Mouse (Mus musculus) kidney, embryonic 16.5 days (tissue): ENCODE results near the gene Entpd8. TPM values are rescaled to one million over a fixed set of nuclear protein-coding genes. Genes with fewer than 3 reads are reported as not detected.

ENCODE experiments used
- ATAC-seq: fragments of 200-750 bp; cut with Nextera tagmentation; 2 replicates; pipeline ENCODE4 v1.8.0; 2017; ENCODE audit warnings: moderate TSS enrichment; ENCODE audit not compliant: low FRiP score, low TSS enrichment
- H3K27ac ChIP-seq: fragments of 300-500 bp; sonication (generic); 2 replicates; pipeline ENCODE4 v1.5.1; 2014; ENCODE audit warnings: low read length
- H3K27me3 ChIP-seq: fragments of 300-500 bp; sonication (generic); 2 replicates; pipeline ENCODE4 v1.6.1; 2014; ENCODE audit warnings: low read length, control low read depth, mixed read lengths; ENCODE audit not compliant: insufficient read depth
- H3K36me3 ChIP-seq: fragments of 300-500 bp; sonication (generic); 2 replicates; pipeline ENCODE4 v1.6.1; 2014; ENCODE audit warnings: low read length, control low read depth, mixed read lengths; ENCODE audit not compliant: insufficient read depth
- H3K4me1 ChIP-seq: fragments of 300-500 bp; sonication (generic); 2 replicates; pipeline ENCODE4 v1.6.1; 2014; ENCODE audit warnings: low read length, control low read depth, mixed read lengths; ENCODE audit not compliant: insufficient read depth
- H3K4me2 ChIP-seq: fragments of 300-500 bp; sonication (generic); replicated peaks from 2 replicates; pipeline ENCODE4 v1.6.1; 2014; ENCODE audit warnings: low read depth, low read length
- H3K4me3 ChIP-seq: fragments of 300-500 bp; sonication (generic); 2 replicates; pipeline ENCODE4 v1.5.1; 2014; ENCODE audit warnings: mild to moderate bottlenecking, low read length
- H3K9ac ChIP-seq: fragments of 300-500 bp; sonication (generic); replicated peaks from 2 replicates; pipeline ENCODE4 v1.6.1; 2014; ENCODE audit warnings: low read length
- H3K9me3 ChIP-seq: fragments of 300-500 bp; sonication (generic); 2 replicates; pipeline ENCODE4 v1.6.1; 2016; ENCODE audit warnings: low read length, control low read depth
- WGBS: fragments of 180-500 bp; shearing (Covaris S2); extraction: QIAGEN DNeasy Blood & Tissue Kit; methylation state at CpG from one replicate; pipeline ENCODE4 v1.1.7; 2014; 5-methylcytosine and 5-hydroxymethylcytosine counted together
- polyA plus RNA-seq: library from polyadenylated mRNA; unstranded; fragments of >200 nt; fragmentation: Nextera tagmentation; extraction: Ambion mirVana; gene quantifications from 2 replicates; pipeline ENCODE4 v1.2.1, GENCODE M21; 2015

Gene Entpd8
- polyA plus RNA-seq, 1 experiment from 2014 or later: 8.6 TPM

- no peak for ATAC-seq
- whole genome bisulfite sequencing: 100% methylated on average over 2 of the region's 2 CpGs
Observed at GRCm38 (mm10) chr2:25087842-25088241, 7.7 kb downstream of the Entpd8 start.

GRCm38 (mm10) chr2:25088636-25089035, 8.5 kb downstream of the Entpd8 start:
- Histone ChIP-seq H3K4me3 (no peak overlapping the region), H3K27ac (no peak overlapping the region), H3K27me3 (no peaks in the 10 kb centered on the region), H3K4me1 (no peaks in the 10 kb centered on the region), H3K9me3 (no peaks in the 10 kb centered on the region), H3K36me3 (no peaks in the 10 kb centered on the region), H3K4me2 (no peak overlapping the region), H3K9ac (no peak overlapping the region)
- 87% methylated on average over 3 of the region's 3 CpGs for WGBS
- no peak for ATAC-seq

More at GRCm38 (mm10) chr2:25087842-25088241, 7.7 kb downstream of the Entpd8 start:
- no peaks in the 10 kb centered on the region for H3K9me3 ChIP-seq
- H3K9ac ChIP-seq: no peak overlapping the region
- H3K4me3 ChIP-seq: no peak overlapping the region
- H3K27ac ChIP-seq: no peak overlapping the region
- no peak overlapping the region for H3K4me2 ChIP-seq
- no peaks in the 10 kb centered on the region for H3K36me3 ChIP-seq
- no peaks in the 10 kb centered on the region for H3K27me3 ChIP-seq
- H3K4me1 ChIP-seq: no peaks in the 10 kb centered on the region

GRCm38 (mm10) chr2:25094785-25095108, 14.6 kb downstream of the Entpd8 start:
- 36% methylated on average over 17 of the region's 17 CpGs for WGBS
- Histone ChIP-seq H3K4me3 (peak overlapping the region; percentile 16), H3K9me3 (no peaks in the 10 kb centered on the region), H3K4me2 (peak overlapping the region; percentile 40), H3K36me3 (no peaks in the 10 kb centered on the region), H3K27me3 (no peaks in the 10 kb centered on the region), H3K27ac (no peak overlapping the region), H3K4me1 (no peaks in the 10 kb centered on the region), H3K9ac (no peak overlapping the region)
- peak; percentile 39 for ATAC-seq

DNA sequence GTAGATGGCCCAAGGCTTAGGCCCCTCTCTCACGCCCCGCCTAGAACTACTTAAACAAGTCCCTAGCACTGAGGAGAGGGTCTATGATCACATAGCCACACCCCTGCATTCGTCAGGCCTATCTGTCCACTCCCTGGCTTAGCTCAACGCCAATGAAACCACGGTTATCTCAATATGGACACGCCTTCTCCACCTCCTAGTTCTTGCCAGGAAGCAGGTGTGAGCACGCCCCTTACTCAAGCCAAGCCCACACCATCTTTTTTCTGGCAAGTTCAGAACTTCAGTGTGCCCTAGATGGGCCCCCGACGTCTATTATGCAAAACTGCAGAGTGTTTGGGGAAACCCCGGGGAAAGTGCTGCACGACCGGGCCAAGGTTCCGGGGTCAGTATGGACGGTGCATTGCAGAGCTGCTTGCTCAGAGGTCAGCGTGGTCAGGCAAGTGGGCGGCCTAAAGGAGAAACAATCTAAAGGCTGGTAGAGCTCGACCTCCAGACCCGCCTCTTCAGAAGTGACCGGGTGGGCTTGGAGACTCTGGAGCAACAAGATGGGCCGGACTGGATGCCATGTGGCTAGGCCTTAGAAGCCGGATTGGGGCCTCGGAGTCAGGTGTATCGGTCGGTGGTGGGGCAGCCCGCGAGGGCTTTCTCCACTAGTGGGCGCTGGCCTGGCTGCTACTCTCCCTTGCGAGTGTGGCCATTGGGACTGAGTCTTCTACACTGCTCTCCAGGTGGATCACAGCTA, 15.2 kb downstream of the Entpd8 start, which contains the start of gene Noxa1:
TSS of gene Noxa1 (minus strand) at position 41 of the 742 bp plus-strand sequence.
- H3K4me3 ChIP-seq: peak within 1 kb of the TSS; percentile 16
- ATAC-seq: peak; percentile 86
- no peaks in the 10 kb centered on the region for H3K9me3 ChIP-seq
- no peaks in the 10 kb centered on the region for H3K36me3 ChIP-seq
- H3K27me3 ChIP-seq: no peaks in the 10 kb centered on the region
- H3K27ac ChIP-seq: no peak within 1 kb of the TSS
- WGBS: 51% methylated on average over 28 of the region's 28 CpGs
- H3K4me2 ChIP-seq: peak within 1 kb of the TSS; percentile 40
- H3K4me1 ChIP-seq: no peaks in the 10 kb centered on the region
- H3K9ac ChIP-seq: no peak within 1 kb of the TSS

GRCm38 (mm10) chr2:25098005-25098615, 18.0 kb downstream of the Entpd8 start:
- H3K27ac ChIP-seq: no peak overlapping the region
- H3K27me3 ChIP-seq: no peaks in the 10 kb centered on the region
- no peaks in the 10 kb centered on the region for H3K36me3 ChIP-seq
- H3K4me2 ChIP-seq: no peak overlapping the region
- H3K4me1 ChIP-seq: no peaks in the 10 kb centered on the region
- ATAC-seq: no peak
- H3K4me3 ChIP-seq: no peak overlapping the region
- no peaks in the 10 kb centered on the region for H3K9me3 ChIP-seq
- WGBS: 61% methylated on average over 3 of the region's 3 CpGs
- no peak overlapping the region for H3K9ac ChIP-seq

DNA sequence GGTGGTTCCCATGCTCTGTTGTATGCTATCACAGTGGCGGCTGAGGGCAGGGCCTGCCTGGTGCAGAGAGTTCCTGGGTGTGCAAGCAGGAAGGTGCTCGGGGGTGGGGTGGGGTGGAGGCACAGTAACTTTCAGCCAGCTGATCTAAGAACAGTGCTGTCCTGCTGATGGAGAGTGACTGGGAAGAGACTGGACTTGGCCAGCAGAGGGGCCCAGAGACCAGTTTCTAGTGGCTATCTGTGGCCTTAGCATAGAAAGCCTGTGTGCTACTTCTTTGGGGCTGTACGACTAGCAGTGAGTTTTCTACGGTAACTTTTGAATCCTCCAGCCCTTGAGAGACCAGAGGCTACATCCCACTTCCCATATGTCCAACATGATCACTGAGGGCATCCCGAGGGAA, 18.9 kb downstream of the Entpd8 start:
- Histone ChIP-seq H3K9me3 (no peaks in the 10 kb centered on the region), H3K4me1 (no peaks in the 10 kb centered on the region), H3K27me3 (no peaks in the 10 kb centered on the region), H3K9ac (no peak overlapping the region), H3K27ac (no peak overlapping the region), H3K4me3 (no peak overlapping the region), H3K4me2 (no peak overlapping the region), H3K36me3 (no peaks in the 10 kb centered on the region)
- 52% methylated on average over 5 of the region's 5 CpGs for WGBS
- ATAC-seq: no peak

DNA sequence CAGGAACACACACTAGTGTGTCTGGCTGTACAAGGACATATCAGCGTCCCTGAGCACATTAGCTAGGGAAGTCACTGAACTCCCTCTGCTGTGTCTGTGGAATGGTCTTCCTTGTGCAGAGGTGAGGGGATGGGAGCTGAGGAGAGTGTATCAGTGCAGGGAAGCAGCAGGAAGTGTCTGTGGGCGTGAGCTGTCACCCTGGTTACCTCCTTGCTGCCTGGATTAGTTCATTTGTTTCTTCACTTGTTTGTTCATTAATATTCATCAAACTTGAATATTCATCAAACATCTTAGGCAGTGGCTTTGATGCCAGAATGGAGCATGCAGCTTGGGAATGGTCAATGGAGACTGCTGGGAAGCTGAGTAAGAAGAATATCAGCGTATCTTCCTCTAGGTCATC, 19.6 kb downstream of the Entpd8 start:
- ATAC-seq: no peak
- Histone ChIP-seq H3K4me1 (no peaks in the 10 kb centered on the region), H3K9ac (no peak overlapping the region), H3K4me2 (no peak overlapping the region), H3K27me3 (no peaks in the 10 kb centered on the region), H3K9me3 (no peaks in the 10 kb centered on the region), H3K27ac (no peak overlapping the region), H3K4me3 (no peak overlapping the region), H3K36me3 (no peaks in the 10 kb centered on the region)
- 74% methylated on average over 3 of the region's 3 CpGs for WGBS

DNA sequence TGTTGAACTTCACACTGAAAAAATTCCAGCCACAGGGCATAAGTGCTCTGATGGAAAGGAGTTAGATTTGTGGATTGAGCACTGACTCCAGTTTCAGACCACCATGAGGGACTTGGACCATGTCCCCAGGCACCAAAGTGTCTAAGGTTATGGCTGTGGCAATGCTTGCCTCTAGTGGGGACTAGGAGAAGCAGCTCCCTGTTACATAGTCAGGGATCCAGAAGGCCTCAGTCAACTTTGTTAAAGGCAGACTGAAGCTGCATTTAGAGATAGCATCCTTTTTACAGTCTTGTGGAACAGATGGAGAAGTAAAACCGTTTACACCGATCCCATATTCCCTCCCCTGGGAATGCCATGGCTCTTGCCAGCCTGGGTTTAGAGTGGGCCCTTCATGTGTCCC, 24.0 kb downstream of the Entpd8 start:
- Histone ChIP-seq H3K9ac (no peak overlapping the region), H3K9me3 (no peaks in the 10 kb centered on the region), H3K4me2 (no peak overlapping the region), H3K27ac (no peak overlapping the region), H3K27me3 (no peaks in the 10 kb centered on the region), H3K4me3 (no peak overlapping the region), H3K36me3 (no peaks in the 10 kb centered on the region), H3K4me1 (no peaks in the 10 kb centered on the region)
- ATAC-seq: no peak
- 72% methylated on average over 2 of the region's 2 CpGs for WGBS

DNA sequence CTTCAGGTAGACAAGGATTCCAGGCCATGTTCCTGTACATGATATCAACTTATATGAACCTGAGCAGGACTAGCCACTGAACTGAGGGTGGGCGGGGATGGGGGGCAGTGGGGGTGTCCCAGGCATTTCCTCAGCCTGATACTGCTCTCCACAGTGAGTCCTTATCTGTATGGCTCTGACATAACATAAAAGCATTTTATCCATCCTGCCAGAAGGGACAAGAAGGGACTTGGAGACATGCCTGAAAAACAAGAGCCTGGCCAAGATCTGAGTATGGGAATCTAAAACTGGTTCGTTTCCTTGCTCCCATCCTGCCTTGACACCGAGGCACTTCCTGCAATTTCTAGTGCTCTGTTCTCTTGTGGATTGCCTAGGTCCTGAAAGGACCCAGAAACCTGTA, 25.9 kb downstream of the Entpd8 start:
- Histone ChIP-seq H3K27ac (no peak overlapping the region), H3K9me3 (no peaks in the 10 kb centered on the region), H3K4me3 (no peak overlapping the region), H3K9ac (no peak overlapping the region), H3K36me3 (no peaks in the 10 kb centered on the region), H3K4me2 (no peak overlapping the region), H3K4me1 (no peaks in the 10 kb centered on the region; the same call in none of the 2 replicates), H3K27me3 (no peaks in the 10 kb centered on the region)
- 64% methylated on average over 3 of the region's 3 CpGs for WGBS
- ATAC-seq: no peak

DNA sequence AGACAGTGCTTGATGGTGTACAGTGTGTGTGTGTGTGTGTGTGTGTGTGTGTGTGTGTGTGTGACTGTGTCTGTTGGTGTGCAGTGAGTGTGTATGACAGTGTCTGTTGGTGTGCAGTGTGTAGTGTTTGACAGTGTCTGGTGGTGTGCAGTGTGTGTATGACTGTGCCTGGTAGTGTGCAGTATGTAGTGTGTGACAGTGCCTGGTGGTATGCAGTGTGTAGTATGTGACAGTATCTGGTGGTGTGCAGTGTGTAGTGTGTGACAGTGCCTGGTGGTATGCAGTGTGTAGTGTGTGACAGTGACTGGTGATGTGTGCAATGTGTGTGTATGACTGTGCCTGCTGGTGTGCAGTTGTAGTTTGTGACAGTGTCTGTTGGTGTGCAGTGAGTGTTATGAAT, 29.4 kb downstream of the Entpd8 start:
- Histone ChIP-seq H3K4me3 (no peak overlapping the region), H3K27ac (no peak overlapping the region), H3K9me3 (no peaks in the 10 kb centered on the region), H3K27me3 (no peaks in the 10 kb centered on the region), H3K36me3 (no peaks in the 10 kb centered on the region), H3K4me1 (peaks cover 5% of the 10 kb centered on the region), H3K9ac (no peak overlapping the region), H3K4me2 (no peak overlapping the region)
- ATAC-seq: no peak
